Mouse (Mus musculus) liver, postnatal 0 days (tissue): ENCODE measurements around the gene Cpa5. TPM values are rescaled to one million over a fixed set of nuclear protein-coding genes. Genes with fewer than 3 reads are reported as not detected.

Experiments used
- ATAC-seq: fragments of 200-750 bp; cut with Nextera tagmentation; 2 replicates; pipeline ENCODE4 v1.8.0; 2017; ENCODE audit warnings: mild to moderate bottlenecking, moderate library complexity
- DNase-seq: peaks from one replicate; pipeline ENCODE4 v3.0.0-alpha.2; 2016
- H3K27ac ChIP-seq: fragments of 300-500 bp; sonication (generic); 2 replicates; pipeline ENCODE4 v1.5.1; 2014; ENCODE audit warnings: antibody characterized with exemption, moderate library complexity, mild to moderate bottlenecking, low read depth
- H3K27me3 ChIP-seq: fragments of 300-500 bp; sonication (generic); 2 replicates; pipeline ENCODE4 v1.6.1; 2014; ENCODE audit warnings: low read length, control low read depth, mixed read lengths; ENCODE audit not compliant: insufficient read depth
- H3K36me3 ChIP-seq: fragments of 300-500 bp; sonication (generic); replicated peaks from 2 replicates; pipeline ENCODE4 v1.6.1; 2014; ENCODE audit warnings: mild to moderate bottlenecking, control low read depth, low read length, moderate library complexity, mixed read lengths; ENCODE audit not compliant: insufficient read depth
- H3K4me1 ChIP-seq: fragments of 300-500 bp; sonication (generic); 2 replicates; pipeline ENCODE4 v1.6.1; 2014; ENCODE audit warnings: antibody characterized with exemption, mild to moderate bottlenecking, control low read depth; ENCODE audit not compliant: insufficient read depth
- H3K4me2 ChIP-seq: fragments of 300-500 bp; sonication (generic); 2 replicates; pipeline ENCODE4 v1.6.1; 2014; ENCODE audit warnings: low read depth, mild to moderate bottlenecking, low read length, moderate library complexity, mixed read lengths
- H3K4me3 ChIP-seq: fragments of 300-500 bp; sonication (generic); 2 replicates; pipeline ENCODE4 v1.5.1; 2014; ENCODE audit warnings: low read depth, low read length
- H3K9ac ChIP-seq: fragments of 300-500 bp; sonication (generic); replicated peaks from 2 replicates; pipeline ENCODE4 v1.6.1; 2014; ENCODE audit warnings: mild to moderate bottlenecking, moderate library complexity
- H3K9me3 ChIP-seq: fragments of 300-500 bp; sonication (generic); 2 replicates; pipeline ENCODE4 v1.6.1; 2016; ENCODE audit warnings: mild to moderate bottlenecking, control low read depth, low read length, mixed read lengths
- CTCF ChIP-seq: sonication (generic); IDR thresholded peaks from 2 replicates; pipeline ENCODE4 v1.5.1; 2016; ENCODE audit warnings: antibody characterized with exemption, low read depth
- EP300 ChIP-seq: IDR thresholded peaks from 2 replicates; pipeline ENCODE4 v1.6.1; 2016; ENCODE audit warnings: antibody characterized with exemption, low read depth, mild to moderate bottlenecking
- WGBS: fragments of 180-500 bp; shearing (Covaris S2); extraction: QIAGEN DNeasy Blood & Tissue Kit; methylation state at CpG from one replicate; pipeline ENCODE4 v1.1.7; 2014; ENCODE audit not compliant: insufficient replicate concordance; 5-methylcytosine and 5-hydroxymethylcytosine counted together
- polyA plus RNA-seq: library from polyadenylated mRNA; unstranded; fragments of >200 nt; fragmentation: Nextera tagmentation; extraction: Ambion mirVana; gene quantifications from 2 replicates; pipeline ENCODE4 v1.2.1, GENCODE M21; 2015

Cpa5 gene
- polyA plus RNA-seq, 1 experiment from 2014 or later = not detected

DNA sequence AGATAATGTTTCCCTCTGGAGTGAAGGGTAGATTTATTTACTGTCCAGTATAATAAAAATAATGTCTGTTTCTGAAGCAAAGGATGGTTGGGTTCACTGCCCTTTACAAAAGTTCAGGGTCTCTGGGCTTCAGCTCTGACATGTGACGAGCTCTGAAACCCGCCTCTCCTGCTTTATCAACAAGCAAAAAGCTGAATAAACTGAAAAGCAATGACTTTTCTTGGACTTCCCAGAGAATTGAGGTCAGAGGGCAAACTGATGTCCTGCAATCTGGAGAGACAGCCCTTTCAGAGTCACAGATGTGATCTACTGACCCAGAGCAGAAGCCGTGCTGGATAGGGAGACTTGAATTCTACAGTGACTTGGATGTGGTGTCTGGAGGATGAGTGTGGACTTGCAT is 10.8 kb upstream of the Cpa5 start:
- no peaks in the 10 kb centered on the region for H3K36me3 ChIP-seq
- no peaks in the 10 kb centered on the region for H3K27me3 ChIP-seq
- H3K27ac ChIP-seq = no peak overlapping the region
- no peak for ATAC-seq
- no peak for TF ChIP-seq CTCF
- no peaks in the 10 kb centered on the region for H3K4me1 ChIP-seq
- no peak overlapping the region for H3K4me3 ChIP-seq
- H3K4me2 ChIP-seq = no peak overlapping the region
- DNase-seq = no peak
- no peaks in the 10 kb centered on the region for H3K9me3 ChIP-seq
- H3K9ac ChIP-seq = no peak overlapping the region
- WGBS = 41% methylated on average over 3 of the region's 3 CpGs

DNA sequence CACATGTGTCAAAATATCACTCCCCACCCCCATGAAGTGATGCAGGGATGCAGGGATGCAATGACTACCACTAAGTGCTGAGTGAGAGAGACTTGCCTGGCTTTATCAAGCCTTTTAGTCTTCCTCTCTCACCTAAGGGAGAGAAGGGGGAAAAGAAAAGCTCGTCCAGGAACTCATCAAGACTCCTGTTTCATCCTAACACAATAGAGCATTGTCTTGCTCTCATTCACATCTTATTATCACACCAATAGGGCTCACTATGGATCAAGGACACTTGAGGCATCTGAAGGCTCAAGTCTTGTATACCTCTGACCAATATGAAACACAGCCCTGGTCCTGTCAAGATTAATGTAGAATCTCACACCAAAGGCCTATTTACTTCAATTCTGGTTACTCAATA is 9.8 kb upstream of the Cpa5 start:
- Histone ChIP-seq H3K4me2 (no peak overlapping the region), H3K4me1 (no peaks in the 10 kb centered on the region), H3K36me3 (no peaks in the 10 kb centered on the region), H3K27me3 (no peaks in the 10 kb centered on the region), H3K27ac (no peak overlapping the region), H3K9me3 (no peaks in the 10 kb centered on the region), H3K4me3 (no peak overlapping the region), H3K9ac (no peak overlapping the region)
- TF ChIP-seq EP300 = no peak
- TF ChIP-seq CTCF = no peak
- WGBS = 71% methylated on average over 1 of the region's 1 CpGs
- no peak for DNase-seq
- no peak for ATAC-seq

DNA sequence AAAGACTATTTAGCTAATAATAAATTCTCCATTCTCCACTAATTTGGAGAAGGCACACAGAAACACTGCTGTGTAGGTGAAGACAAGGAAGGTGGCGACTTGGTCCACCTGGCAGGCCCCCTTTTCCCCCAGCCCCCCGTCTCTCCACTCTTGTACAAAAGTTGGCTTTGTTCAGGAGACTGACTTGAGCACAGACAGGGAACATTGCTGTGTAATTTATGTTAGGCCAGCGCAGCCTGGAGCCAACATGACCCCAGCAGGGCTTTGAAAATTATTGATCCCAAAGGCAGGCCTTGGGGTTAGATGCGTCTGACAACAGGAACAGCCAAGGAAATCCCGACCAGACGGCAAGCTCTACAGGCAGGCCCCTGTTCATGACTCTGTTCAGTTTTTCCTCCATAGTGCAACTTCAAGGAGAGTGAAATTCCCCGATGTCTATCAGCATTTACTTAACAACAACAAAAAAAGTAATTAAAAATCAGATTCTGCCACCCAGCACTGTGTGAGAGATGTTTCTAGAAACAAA is 6.4 kb upstream of the Cpa5 start:
- DNase-seq (no peak), ATAC-seq (no peak)
- no peak for TF ChIP-seq EP300
- no peak for TF ChIP-seq CTCF
- Histone ChIP-seq H3K4me1 (no peaks in the 10 kb centered on the region), H3K27me3 (no peaks in the 10 kb centered on the region), H3K4me2 (no peak overlapping the region), H3K27ac (no peak overlapping the region), H3K4me3 (no peak overlapping the region), H3K9ac (no peak overlapping the region), H3K9me3 (no peaks in the 10 kb centered on the region), H3K36me3 (no peaks in the 10 kb centered on the region)
- WGBS = 57% methylated on average over 7 of the region's 7 CpGs

DNA sequence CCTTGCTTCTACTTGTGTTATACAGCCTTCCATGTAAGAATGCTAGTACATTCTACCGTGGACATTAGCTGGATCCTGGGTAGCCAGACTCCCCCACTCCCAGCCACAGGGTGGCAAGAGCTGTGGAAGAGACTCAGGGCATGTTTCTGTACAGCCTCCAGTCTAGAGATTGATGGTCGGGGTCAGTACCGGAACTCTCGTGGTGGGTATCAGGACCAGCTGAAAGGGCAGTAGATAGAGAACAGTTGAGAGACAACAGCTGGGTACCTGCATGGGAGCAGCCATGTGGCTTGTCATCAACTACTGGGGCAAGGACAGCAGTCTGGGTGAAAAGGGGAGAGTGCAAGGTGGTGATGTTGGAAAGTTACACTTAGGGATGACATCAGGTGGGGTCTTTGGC is 5.7 kb upstream of the Cpa5 start:
- TF ChIP-seq CTCF = no peak
- TF ChIP-seq EP300 = no peak
- WGBS = 83% methylated on average over 4 of the region's 4 CpGs
- Histone ChIP-seq H3K27ac (no peak overlapping the region), H3K4me2 (no peak overlapping the region), H3K27me3 (no peaks in the 10 kb centered on the region), H3K4me3 (no peak overlapping the region), H3K9me3 (no peaks in the 10 kb centered on the region), H3K4me1 (no peaks in the 10 kb centered on the region), H3K36me3 (no peaks in the 10 kb centered on the region), H3K9ac (no peak overlapping the region)
- no peak for DNase-seq
- no peak for ATAC-seq

DNA sequence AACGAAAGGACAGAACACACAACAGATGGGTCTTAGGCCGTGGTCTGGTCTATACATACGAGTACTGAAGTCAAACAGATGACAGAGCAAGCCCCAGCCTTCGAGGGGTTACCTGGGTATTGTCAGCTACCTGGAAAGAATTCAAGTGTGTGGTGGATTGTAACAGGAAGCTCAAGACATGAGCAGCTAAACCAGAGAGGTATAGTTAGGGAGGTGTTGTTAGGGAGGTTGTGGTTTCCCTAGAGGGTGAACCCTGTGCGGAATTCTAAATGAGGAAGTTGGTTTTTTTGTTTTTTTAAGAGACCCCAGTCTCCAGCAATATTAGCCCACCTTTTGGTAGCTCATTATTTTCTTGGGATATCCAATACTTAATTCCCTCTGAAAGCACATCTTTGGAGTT is 5.1 kb upstream of the Cpa5 start:
- ATAC-seq = no peak
- TF ChIP-seq EP300 (no peak), CTCF (no peak)
- WGBS = 40% methylated on average over 5 of the region's 5 CpGs

DNA sequence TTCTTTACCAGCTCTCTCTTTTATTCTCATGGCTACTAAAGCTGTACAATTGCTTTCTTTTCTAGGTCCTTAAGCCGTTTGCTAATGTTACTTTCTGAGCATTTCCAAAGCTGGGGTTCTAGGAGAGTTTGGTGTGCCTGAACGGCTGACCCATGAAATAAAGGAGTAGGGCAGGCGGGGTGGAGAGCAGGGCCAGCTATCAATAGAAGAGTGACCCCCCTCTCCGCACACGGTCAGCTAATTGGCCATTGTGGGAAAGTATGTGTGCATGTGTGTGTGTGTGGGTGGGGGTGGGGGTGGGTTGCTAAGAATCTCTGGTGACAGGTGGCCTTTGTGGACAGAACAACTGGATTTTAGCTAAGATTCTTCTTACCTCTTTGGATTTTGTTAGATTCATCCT is 402 bp downstream of the Cpa5 start:
- ATAC-seq = no peak

More for the DNA sequence above, 5.1 kb upstream of the Cpa5 start:
- Histone ChIP-seq H3K27ac (no peak overlapping the region), H3K4me3 (no peak overlapping the region), H3K9me3 (no peaks in the 10 kb centered on the region), H3K4me2 (no peak overlapping the region), H3K4me1 (no peaks in the 10 kb centered on the region), H3K36me3 (no peaks in the 10 kb centered on the region), H3K9ac (no peak overlapping the region), H3K27me3 (no peaks in the 10 kb centered on the region)
- no peak for DNase-seq

DNA sequence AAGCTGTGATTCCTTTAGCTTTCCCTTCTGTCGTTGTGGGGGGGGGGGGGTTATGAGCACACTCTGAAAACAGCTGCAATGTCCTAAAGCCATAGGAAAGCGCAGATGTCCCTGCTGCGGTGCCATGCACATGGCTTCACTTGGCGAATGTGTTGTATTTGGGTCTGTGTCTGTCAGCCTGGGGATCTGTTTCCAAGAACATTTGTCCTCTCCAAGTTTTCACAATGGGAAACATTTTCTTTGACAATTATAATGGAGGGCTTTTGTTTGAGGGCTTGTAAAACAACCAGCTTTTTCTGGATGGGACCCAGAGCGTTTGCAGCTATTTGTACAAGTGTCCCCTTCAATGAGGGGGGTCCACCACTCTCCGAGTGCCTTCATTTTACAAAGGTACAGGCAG is 3.4 kb downstream of the Cpa5 start:
- no peak for DNase-seq
- Histone ChIP-seq H3K4me2 (no peak overlapping the region), H3K4me3 (no peak overlapping the region), H3K36me3 (no peaks in the 10 kb centered on the region), H3K27me3 (peaks cover 7% of the 10 kb centered on the region; the same call in 1 of the 2 replicates), H3K9ac (no peak overlapping the region), H3K9me3 (no peaks in the 10 kb centered on the region), H3K4me1 (peaks cover 7% of the 10 kb centered on the region), H3K27ac (no peak overlapping the region)
- TF ChIP-seq EP300 (no peak), CTCF (no peak)
- ATAC-seq = no peak
- 76% methylated on average over 6 of the region's 6 CpGs for WGBS

More for the DNA sequence above, 402 bp downstream of the Cpa5 start:
- Histone ChIP-seq H3K4me2 (no peak overlapping the region), H3K9ac (no peak overlapping the region), H3K27me3 (no peaks in the 10 kb centered on the region), H3K4me3 (no peak overlapping the region), H3K27ac (no peak overlapping the region), H3K9me3 (no peaks in the 10 kb centered on the region), H3K4me1 (no peaks in the 10 kb centered on the region), H3K36me3 (no peaks in the 10 kb centered on the region)
- DNase-seq = no peak
- WGBS = 73% methylated on average over 5 of the region's 5 CpGs
- TF ChIP-seq EP300 (no peak), CTCF (no peak)
